Mouse (Mus musculus) cerebellum, adult 8-10 months (tissue): Measurements from ENCODE around the gene Dpp4.

Experiments
- DNase-seq: peaks from one replicate; pipeline ENCODE4 v3.0.0; 2022

The Dpp4 gene

GRCm38 (mm10) chr2:62356606-62357005 lies 55.4 kb downstream of the Dpp4 start:
- no peak for DNase-seq

GRCm38 (mm10) chr2:62355766-62356165 lies 56.3 kb downstream of the Dpp4 start:
- no peak for DNase-seq

DNA sequence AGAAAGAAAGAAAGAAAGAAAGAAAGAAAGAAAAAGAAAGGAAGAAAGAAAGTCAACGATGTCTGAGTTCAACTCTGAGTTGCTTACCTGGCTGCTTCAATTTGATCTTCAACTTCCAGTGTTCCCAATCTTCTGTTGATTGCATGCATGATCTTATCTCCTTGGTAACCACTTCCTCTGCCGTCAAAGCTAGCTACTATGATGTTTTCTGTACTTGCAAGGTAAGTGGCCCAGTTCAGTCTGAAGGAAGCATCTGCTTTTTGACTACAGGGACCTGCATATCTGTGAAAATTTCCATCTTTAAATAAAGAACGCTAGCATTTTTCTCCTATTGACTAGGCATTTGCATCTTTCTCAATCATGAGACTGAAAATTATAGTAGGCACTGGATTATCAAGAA lies 60.0 kb downstream of the Dpp4 start:
- DNase-seq, result no peak

DNA sequence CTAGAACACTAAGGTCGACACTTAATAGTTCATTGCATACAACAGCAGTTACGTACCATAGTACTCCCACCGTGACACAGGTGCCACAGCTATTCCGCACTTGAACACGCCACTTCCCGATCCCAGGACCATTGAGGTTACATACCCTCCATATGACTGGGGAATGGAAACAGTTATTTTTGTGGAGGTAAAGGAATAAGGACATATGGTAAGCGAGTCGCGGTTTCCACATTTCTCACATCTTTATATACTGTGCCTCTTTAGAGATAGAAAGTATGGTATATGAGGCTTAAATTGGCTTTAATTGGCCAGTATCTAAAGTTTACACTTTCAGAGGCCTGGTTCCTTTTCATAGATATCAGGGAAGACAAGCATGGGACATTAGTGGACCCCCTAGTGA lies 64.3 kb downstream of the Dpp4 start:
- no peak for DNase-seq

- no peak for DNase-seq
These were observed 65.3 kb downstream of the Dpp4 start for GRCm38 (mm10) chr2:62346771-62347170.

DNA sequence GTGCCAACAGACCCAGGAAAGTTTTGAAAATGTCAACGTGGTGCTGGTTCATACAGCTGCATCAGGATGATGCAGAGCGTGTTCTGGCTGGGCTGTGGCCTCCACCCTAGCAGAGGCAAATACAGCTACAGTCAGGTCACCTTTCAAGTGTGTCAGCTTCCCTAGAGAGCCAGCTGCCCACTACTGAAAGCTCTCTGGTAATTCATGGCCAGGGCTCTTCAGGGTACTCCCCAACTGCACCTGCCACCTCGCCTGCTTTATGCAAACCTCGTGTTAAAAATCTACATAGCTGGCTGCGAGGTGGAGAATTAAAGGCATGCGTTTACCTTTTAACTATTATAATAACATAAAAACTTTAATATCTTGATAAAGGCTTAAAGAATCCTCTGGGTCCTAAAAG lies 67.7 kb downstream of the Dpp4 start:
- no peak for DNase-seq

DNA sequence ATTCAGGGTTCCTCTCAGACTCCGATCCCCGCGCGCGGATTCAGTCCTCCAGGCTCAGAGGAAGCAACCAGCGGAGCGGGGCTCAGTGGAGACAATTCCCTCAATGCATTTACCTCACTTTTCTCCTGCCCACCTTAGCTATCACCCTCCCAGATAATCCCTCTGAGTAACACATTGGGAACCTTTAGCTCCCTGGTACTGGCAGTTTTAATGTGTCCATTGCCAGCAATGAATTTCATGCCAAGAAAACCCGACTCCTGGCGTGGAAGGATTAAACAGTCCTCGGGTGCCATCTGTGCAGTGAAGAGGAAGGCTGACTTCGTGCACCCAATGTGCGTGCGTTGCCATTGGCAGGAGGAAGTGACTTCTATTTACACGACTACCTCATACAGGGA lies 70.3 kb downstream of the Dpp4 start:
- DNase-seq, result peak; percentile 65

DNA sequence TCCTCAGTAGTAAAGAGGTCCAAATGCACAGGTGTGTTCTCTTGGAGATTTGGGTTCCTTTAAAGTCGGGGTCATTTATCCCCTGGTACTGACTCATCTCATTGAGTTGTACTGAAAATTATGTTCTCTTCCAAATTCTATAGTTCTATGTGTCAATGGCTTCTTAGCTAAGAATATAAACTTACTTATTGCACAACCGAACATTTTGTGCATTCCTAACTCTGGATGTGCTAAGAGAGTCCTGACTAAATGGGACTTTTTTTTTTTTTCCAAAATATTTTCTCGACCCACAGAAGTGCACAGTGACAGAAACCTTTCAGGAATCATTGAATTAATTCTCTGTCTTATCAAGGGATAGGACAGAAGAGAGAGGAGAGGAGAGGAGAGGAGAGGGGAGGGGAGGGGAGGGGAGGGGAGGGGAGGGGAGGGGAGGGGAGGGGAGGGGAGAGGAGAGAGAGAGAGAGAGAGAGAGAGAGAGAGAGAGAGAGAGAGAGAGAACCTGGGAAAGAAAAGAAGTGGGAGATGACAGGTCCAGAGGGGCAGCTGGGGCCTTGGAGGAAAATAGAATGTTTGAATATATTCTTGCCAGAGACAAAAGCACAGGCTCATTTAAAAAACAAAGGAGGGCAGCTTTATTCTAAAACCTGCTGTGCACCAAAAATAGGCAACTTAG lies 70.8 kb downstream of the Dpp4 start:
- no peak for DNase-seq

DNA sequence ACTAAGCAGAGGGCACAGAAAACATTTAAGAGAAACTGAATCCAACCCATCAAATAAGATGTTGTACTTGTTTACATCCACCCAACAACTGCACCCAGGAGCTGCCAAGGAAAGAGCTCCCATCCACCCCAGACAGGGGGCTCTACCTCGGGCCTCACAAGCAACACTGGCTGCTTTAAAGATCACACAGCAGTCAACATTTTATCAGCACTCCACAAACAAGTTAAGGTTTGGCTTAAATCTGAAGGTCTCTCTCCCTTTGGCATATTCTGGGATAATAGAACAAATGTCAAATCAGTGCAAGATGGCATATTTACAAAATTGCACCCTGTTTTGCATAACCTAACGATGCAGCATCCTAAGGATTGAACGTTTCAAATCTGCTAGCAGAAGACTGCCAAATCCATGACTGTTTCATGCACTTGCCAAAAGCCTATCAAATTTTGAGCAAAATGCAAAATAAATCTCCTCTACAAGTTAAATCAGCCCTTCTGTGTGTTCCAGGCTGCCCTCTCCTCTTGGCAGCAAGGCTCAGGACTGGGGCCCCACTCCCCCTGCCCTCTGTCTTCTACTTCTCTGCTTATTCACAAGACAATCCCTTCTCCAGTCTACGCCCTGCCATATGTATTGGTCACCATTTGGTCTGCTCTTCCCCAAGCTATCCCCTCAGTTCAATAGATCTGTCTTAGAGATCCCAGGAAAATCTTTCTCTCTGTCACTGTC lies 72.6 kb downstream of the Dpp4 start:
- no peak for DNase-seq

GRCm38 (mm10) chr2:62337086-62337485 lies 74.9 kb downstream of the Dpp4 start:
- no peak for DNase-seq

DNA sequence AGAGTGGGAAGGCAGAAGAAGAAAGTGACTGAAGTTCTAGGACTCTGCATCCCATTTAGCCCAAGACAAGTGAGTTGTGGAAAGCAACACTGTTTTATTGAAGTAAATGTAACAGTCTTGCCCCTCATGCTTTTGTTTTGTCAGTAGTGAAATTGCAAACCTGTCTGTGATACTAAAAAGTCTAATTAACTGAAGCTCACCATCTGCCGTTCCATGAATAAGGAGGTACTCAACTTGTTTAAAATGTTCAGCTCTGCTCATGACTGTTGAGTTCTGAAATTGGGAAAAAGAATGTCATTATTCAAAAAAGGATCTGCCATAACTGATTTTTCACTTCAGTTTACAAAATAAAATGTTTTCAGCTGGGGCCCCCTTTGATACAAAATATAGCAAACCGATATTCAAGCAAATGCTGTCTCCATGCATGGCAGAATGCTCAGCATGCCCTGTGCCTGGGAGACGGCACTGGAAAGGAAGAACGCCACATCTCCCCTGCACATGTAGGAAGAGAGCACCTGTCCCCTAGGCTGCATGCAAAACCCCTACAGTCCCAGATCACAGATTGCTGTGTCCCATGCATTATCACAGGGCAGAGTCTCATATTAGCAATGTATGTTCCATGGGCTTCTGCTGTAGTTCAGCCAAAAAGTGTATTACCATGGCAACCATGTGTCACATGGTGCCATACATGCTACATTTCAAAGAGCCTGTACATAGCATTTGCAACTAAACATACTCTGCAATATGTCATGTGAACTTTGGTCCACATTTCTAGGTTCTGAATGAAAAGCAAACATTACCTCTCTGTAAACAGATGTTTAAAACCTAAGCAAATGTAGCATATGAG lies 77.4 kb downstream of the Dpp4 start:
- no peak for DNase-seq

DNA sequence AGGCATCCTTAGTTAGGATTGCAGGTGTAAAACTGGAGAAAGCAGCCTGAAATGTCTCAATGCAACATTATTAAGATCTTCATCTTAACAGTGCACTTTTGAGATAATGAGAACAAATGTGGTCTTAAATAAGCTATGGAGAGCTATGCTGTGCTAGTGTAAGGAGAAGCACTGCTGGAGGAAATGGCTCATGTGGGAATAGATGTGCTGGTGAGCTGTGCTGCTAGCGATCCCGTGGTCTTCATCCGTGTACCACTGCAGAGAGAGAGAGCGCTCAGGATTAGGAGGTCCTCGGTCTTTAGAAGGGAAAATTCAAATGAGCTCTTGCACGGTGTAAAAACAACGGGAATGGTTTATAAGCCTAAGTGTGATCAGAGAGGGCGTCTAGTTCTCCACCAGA lies 79.6 kb downstream of the Dpp4 start:
- no peak for DNase-seq

GRCm38 (mm10) chr2:62331913-62332312 lies 80.1 kb downstream of the Dpp4 start:
- no peak for DNase-seq

DNA sequence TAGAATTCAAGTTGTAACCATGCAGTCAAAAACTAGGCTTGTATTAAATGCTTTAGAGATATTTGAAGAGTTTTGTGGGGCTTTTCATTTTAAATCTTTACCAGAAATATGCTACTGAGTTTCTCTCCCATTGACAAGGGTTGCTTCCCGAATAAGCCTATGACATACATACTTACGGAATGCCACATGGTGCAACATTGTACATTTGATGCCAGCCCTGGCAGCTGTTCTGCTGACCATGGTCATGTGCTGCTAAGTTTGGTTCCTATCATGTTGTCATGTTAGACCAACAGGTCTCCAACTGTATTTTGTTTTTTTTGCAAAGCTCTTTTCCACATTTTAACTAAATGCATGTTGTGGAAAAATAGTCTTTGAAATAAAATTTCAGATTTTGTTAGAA lies 86.6 kb downstream of the Dpp4 start:
- DNase-seq, result no peak

- peak; percentile 71 for DNase-seq
These were observed 88.9 kb downstream of the Dpp4 start for GRCm38 (mm10) chr2:62323078-62323637.

DNA sequence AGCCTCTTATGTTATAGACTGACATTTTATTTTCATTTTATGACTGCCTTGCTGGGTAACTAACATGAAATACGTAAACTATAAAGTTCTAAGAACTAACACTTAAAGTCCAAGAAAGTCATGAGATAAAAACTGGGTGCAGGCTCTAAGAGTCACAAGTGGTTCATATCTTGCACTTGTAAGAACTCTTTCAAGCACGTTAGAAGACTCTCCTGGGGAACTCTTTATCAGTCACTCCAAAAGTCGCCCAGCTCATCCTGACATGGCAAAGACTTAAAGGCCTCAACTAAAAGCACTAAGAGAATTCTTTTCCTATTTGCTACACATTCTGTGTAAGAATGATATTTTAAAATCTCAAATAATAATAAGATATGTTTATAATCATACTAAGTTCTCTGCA lies 92.5 kb downstream of the Dpp4 start:
- DNase-seq, result no peak

- DNase-seq, result no peak
These were observed 95.1 kb downstream of the Dpp4 start for GRCm38 (mm10) chr2:62316930-62317329.

- DNase-seq, result no peak
These were observed 104.6 kb downstream of the Dpp4 start for GRCm38 (mm10) chr2:62307477-62307876.

- DNase-seq, result no peak
These were observed 105.1 kb downstream of the Dpp4 start for GRCm38 (mm10) chr2:62306978-62307377.

DNA sequence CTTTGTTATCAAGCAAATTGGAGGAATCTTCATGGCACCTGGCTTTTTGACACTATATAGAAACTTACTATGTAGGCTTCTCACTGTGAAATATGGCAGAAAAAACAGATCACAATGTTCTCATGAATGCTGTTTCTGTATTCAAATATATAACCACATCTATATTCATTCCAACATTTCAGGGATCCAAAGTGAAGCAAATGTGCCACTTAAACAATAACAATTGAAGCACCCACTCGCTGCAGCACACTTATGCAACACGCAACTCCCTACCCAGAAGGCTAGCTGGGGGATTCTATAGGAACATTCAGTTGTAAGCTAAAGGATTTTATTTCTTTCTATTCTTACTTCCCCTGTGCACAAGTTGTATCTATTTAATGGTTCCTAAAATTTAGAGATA lies 110.3 kb downstream of the Dpp4 start:
- no peak for DNase-seq

DNA sequence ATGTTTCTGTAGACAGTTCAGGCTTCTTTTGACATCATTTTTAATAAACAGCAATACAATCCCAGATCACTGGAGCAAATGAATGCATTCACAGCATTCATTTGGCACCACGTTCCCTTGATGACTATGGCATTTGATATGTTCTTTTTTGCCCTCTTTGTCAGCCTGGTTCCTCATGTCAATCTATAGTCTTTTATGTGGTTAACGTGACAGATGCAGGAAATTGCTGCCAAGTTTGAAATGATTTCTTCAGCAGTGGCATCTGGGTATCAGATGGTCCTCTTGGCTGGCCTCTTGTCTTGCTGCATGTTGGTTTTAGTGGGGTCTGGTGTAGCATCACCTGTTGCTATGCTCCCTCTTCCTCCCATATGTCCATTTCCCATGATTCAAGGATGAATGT lies 118.2 kb downstream of the Dpp4 start:
- DNase-seq, result no peak

DNA sequence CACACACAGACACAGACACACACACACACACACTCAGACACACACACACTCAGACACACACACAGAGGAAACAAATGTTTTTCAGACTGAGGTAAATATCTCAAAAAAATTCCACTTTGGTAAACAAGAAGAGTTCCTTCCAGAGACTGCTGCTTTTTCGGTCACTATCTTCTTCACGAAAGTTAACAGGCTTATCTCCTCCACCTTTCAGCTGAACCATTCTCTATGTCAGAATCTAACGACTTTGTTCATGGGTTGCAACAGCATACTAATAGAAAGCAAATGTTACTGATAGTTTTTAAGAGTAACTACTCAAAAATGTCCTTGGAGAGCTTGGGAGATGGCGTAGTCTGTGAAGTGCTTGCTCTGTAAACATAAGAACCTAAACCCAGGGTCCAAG lies 124.5 kb downstream of the Dpp4 start:
- DNase-seq, result no peak

- DNase-seq, result no peak
These were observed 126.2 kb downstream of the Dpp4 start for GRCm38 (mm10) chr2:62285847-62286246.

- DNase-seq, result no peak
These were observed 127.0 kb downstream of the Dpp4 start for GRCm38 (mm10) chr2:62285026-62285425.
